Mouse (Mus musculus) bone marrow macrophage, adult 2 months (primary cell): Measurements from ENCODE around the gene Rasgef1b.

Source experiments
- CTCF ChIP-seq: IDR thresholded peaks from 2 replicates; pipeline ENCODE4 v1.5.1; 2012; ENCODE audit warnings: low read depth, mild to moderate bottlenecking, low read length, moderate library complexity
- POLR2A ChIP-seq: IDR thresholded peaks from 2 replicates; pipeline ENCODE4 v1.6.1; 2012; ENCODE audit warnings: mild to moderate bottlenecking, low read depth, low read length, borderline replicate concordance

DNA sequence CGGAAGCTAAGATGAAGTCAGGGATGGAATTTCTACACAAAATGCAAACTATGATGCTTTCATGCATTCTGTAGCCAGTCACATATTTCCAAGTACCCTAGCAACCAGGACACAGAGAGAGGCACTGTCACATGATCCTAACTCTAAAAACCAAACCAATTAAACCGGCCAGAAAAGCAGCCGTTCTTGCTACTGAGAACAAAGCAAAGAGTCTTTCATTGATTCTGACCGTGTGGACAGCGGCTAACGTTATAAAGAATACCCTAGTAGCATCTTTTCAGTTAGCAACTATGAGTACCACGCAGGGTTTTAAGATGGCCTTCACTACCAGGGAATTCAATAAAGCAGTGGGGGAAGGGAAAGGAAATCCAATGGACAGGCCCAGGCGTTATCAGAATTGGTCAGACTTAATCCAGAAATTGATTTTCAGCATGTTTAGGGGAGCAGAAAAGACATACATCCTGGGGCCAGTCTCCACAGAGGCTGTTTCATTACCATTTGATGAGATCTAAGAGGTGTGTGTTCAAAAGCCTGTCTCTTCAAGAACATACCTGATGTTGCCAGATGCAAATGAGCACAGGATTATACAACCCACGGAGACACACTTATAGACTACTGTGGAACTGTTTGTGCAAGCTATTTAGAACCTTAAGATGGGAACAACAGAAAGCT lies 215.5 kb downstream of the Rasgef1b start:
- no peak for TF ChIP-seq CTCF
- TF ChIP-seq POLR2A = no peak
